Mouse (Mus musculus) embryonic facial prominence, embryonic 12.5 days (tissue): ENCODE measurements around the gene Dupd1. TPM values are rescaled to one million over a fixed set of nuclear protein-coding genes. Genes with fewer than 3 reads are reported as not detected.
"Not testable (repeated sequence)": the region's sequence is repeated elsewhere in the genome, so short reads cannot be mapped to it uniquely, and the experiment has no call there.

Experiments used
- ATAC-seq: fragments of 200-750 bp; cut with Nextera tagmentation; 2 replicates; pipeline ENCODE4 v1.8.0; 2017; ENCODE audit not compliant: insufficient number of reproducible peaks, insufficient read depth, low FRiP score, low TSS enrichment
- H3K27ac ChIP-seq: fragments of 300-500 bp; sonication (generic); 2 replicates; pipeline ENCODE4 v1.5.1; 2016; ENCODE audit warnings: mild to moderate bottlenecking
- H3K27me3 ChIP-seq: fragments of 300-500 bp; sonication (generic); 2 replicates; pipeline ENCODE4 v1.6.1; 2016; ENCODE audit warnings: mild to moderate bottlenecking, moderate library complexity
- H3K36me3 ChIP-seq: fragments of 300-500 bp; sonication (generic); 2 replicates; pipeline ENCODE4 v1.6.1; 2016; ENCODE audit warnings: mild to moderate bottlenecking
- H3K4me1 ChIP-seq: fragments of 300-500 bp; sonication (generic); 2 replicates; pipeline ENCODE4 v1.6.1; 2016
- H3K4me2 ChIP-seq: fragments of 300-500 bp; sonication (generic); replicated peaks from 2 replicates; pipeline ENCODE4 v1.6.1; 2016; ENCODE audit warnings: mild to moderate bottlenecking, moderate library complexity
- H3K4me3 ChIP-seq: fragments of 300-500 bp; sonication (generic); 2 replicates; pipeline ENCODE4 v1.5.1; 2016; ENCODE audit warnings: mild to moderate bottlenecking
- H3K9ac ChIP-seq: fragments of 300-500 bp; sonication (generic); 2 replicates; pipeline ENCODE4 v1.6.1; 2016; ENCODE audit warnings: mild to moderate bottlenecking, moderate library complexity
- H3K9me3 ChIP-seq: fragments of 300-500 bp; sonication (generic); 2 replicates; pipeline ENCODE4 v1.6.1; 2016; ENCODE audit warnings: mild to moderate bottlenecking, moderate library complexity
- WGBS: fragments of 180-500 bp; shearing (Covaris S2); methylation state at CpG from one replicate; pipeline ENCODE4 v1.1.7; 2016; 5-methylcytosine and 5-hydroxymethylcytosine counted together
- polyA plus RNA-seq: library from polyadenylated mRNA; unstranded; fragments of >200 nt; fragmentation: Nextera tagmentation; extraction: Ambion mirVana; gene quantifications from 2 replicates; pipeline ENCODE4 v1.2.1, GENCODE M21; 2016

Gene Dupd1
- polyA plus RNA-seq, 1 experiment from 2014 or later, result 0.47 TPM

GRCm38 (mm10) chr14:21686376-21687279 lies 27.7 kb downstream of the Dupd1 start:
- peak overlapping the region; percentile 44 for H3K9ac ChIP-seq
- H3K9me3 ChIP-seq, result no peaks in the 10 kb centered on the region
- no peaks in the 10 kb centered on the region for H3K36me3 ChIP-seq
- no peaks in the 10 kb centered on the region; the same call in 1 of the 2 replicates for H3K27me3 ChIP-seq
- no peak overlapping the region for H3K27ac ChIP-seq
- WGBS, result 12% methylated on average over 49 of the region's 49 CpGs
- peak overlapping the region; percentile 53 for H3K4me2 ChIP-seq
- H3K4me3 ChIP-seq, result peak overlapping the region; percentile 24
- peaks cover 27% of the 10 kb centered on the region for H3K4me1 ChIP-seq
- ATAC-seq, result 0 out of 2 replicates have a peak, but pooled peaks have one; percentile 11

DNA sequence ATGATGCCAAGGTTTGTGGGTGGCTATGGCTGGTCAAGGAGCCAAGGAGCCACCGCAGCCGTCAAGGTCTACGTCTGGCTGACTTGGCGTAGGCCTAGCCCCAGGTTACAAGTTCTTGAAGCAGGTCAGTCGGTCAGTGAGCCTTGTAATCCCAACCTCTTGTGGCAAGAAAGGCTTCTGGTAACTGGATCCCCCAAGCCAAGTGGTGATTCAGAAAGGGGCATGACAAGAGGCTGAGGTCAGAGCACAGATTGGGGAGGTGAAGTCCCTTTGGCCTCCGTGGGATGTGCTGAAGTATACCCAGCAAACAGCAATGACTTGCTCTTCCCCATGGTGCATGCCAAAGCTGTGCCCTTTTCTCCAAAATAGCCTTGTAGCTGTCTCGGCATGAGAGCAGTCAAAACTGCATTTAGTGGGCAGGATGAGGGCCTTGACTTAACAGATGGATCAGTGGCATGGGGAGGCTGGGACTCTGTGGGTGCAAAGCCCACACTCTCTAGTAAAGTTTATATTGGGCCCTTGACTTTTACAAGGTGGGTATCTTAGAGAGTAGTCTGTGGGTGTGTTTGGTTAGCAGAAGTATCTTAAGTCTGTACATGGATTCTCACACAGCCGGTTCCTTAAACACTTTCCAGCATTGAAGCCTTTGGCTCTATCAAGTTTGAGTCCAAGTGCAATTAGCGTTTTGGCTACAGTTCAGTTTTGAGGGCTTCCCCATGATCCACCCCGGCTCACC lies 28.8 kb downstream of the Dupd1 start:
- 78% methylated on average over 10 of the region's 10 CpGs for WGBS
- H3K27me3 ChIP-seq, result no peaks in the 10 kb centered on the region; the same call in 1 of the 2 replicates
- no peak for ATAC-seq

GRCm38 (mm10) chr14:21683834-21684233 lies 30.5 kb downstream of the Dupd1 start:
- WGBS, result 81% methylated on average over 4 of the region's 4 CpGs
- Histone ChIP-seq H3K4me3 (no peak overlapping the region), H3K9ac (no peak overlapping the region), H3K36me3 (no peaks in the 10 kb centered on the region), H3K9me3 (no peaks in the 10 kb centered on the region), H3K27ac (0 out of 2 replicates have a peak overlapping the region, but pooled peaks have one; percentile 41), H3K4me2 (no peak overlapping the region), H3K27me3 (no peaks in the 10 kb centered on the region; the same call in 1 of the 2 replicates), H3K4me1 (peaks cover 41% of the 10 kb centered on the region)
- ATAC-seq, result no peak

More for the DNA sequence above, 28.8 kb downstream of the Dupd1 start:
- no peak overlapping the region for H3K4me3 ChIP-seq
- no peaks in the 10 kb centered on the region for H3K9me3 ChIP-seq
- no peaks in the 10 kb centered on the region for H3K36me3 ChIP-seq
- H3K4me1 ChIP-seq, result peaks cover 27% of the 10 kb centered on the region
- no peak overlapping the region for H3K9ac ChIP-seq
- H3K4me2 ChIP-seq, result no peak overlapping the region; the same call in 1 of the 2 replicates
- 0 out of 2 replicates have a peak overlapping the region, but pooled peaks have one; percentile 17 for H3K27ac ChIP-seq

DNA sequence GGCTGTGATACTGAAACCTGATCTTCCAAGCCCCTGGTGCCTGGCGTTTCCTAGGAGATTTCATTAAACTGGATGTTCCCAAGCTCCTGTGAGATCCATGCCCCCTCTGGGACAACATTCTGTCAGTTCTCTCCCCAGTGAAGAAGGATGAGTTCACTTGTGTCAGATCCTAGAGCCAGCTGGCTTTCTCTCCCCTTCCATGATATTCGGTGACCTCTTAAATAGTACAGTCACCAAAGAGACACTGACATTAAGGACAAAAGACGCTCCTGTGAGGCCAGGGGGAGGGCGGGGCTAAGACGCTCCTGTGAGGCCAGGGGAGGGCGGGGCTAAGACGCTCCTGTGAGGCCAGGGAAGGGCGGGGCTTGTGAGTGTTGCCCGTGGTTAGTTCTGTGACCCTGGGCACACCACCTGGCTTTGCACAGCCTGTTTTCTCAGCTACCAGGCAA lies 31.7 kb downstream of the Dupd1 start:
- peak overlapping the region; percentile 74 for H3K27ac ChIP-seq
- H3K27me3 ChIP-seq, result no peaks in the 10 kb centered on the region; the same call in 1 of the 2 replicates
- 1% methylated on average over 9 of the region's 9 CpGs for WGBS
- no peaks in the 10 kb centered on the region for H3K36me3 ChIP-seq
- no peak overlapping the region for H3K4me3 ChIP-seq
- H3K9ac ChIP-seq, result 0 out of 2 replicates have a peak overlapping the region, but pooled peaks have one; percentile 19
- H3K4me2 ChIP-seq, result peak overlapping the region; percentile 38
- no peaks in the 10 kb centered on the region for H3K9me3 ChIP-seq
- peaks cover 52% of the 10 kb centered on the region for H3K4me1 ChIP-seq
- no peak for ATAC-seq

DNA sequence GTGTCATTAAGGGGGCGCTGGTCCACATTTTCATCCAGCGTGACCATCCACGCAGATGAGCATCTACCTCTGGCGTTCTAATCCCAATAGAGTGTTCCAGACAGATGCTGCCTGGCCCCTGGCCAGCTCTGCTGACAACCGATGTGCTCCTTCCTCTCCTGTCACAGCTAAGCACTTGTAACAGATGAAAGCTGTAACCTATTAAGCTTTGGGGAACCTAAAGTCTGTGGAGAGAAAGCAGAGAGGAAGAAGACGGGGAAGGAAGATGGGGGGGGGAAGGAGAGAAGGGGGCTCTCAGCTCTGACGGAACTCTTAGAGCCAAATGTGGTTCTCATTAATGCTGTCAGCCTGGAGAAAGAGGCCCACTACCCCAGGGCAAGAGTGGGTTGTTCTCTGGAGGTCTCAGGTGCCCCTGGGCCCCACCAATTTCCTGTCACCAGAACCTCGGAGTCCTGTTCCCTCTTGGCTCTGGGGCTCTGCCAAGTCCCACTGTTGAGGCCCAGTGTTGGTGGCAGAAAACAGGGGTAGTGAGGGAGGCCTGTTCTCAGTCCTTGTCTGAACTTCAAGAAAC lies 34.7 kb downstream of the Dupd1 start:
- WGBS, result 12% methylated on average over 8 of the region's 8 CpGs
- H3K27me3 ChIP-seq, result no peaks in the 10 kb centered on the region
- peaks cover 52% of the 10 kb centered on the region for H3K4me1 ChIP-seq
- H3K36me3 ChIP-seq, result no peaks in the 10 kb centered on the region
- no peak overlapping the region for H3K4me3 ChIP-seq
- no peak overlapping the region; the same call in 1 of the 2 replicates for H3K4me2 ChIP-seq
- peak; percentile 70 for ATAC-seq
- no peaks in the 10 kb centered on the region for H3K9me3 ChIP-seq
- H3K27ac ChIP-seq, result peak overlapping the region; percentile 94
- H3K9ac ChIP-seq, result no peak overlapping the region

- H3K36me3 ChIP-seq, result no peaks in the 10 kb centered on the region
- no peak overlapping the region for H3K9ac ChIP-seq
- peak overlapping the region; percentile 94 for H3K27ac ChIP-seq
- H3K9me3 ChIP-seq, result no peaks in the 10 kb centered on the region
- 36% methylated on average over 7 of the region's 7 CpGs for WGBS
- H3K27me3 ChIP-seq, result no peaks in the 10 kb centered on the region
- H3K4me2 ChIP-seq, result no peak overlapping the region
- no peak overlapping the region for H3K4me3 ChIP-seq
- H3K4me1 ChIP-seq, result peaks cover 50% of the 10 kb centered on the region
- ATAC-seq, result no peak
Observed at GRCm38 (mm10) chr14:21678509-21679285, 35.7 kb downstream of the Dupd1 start.

DNA sequence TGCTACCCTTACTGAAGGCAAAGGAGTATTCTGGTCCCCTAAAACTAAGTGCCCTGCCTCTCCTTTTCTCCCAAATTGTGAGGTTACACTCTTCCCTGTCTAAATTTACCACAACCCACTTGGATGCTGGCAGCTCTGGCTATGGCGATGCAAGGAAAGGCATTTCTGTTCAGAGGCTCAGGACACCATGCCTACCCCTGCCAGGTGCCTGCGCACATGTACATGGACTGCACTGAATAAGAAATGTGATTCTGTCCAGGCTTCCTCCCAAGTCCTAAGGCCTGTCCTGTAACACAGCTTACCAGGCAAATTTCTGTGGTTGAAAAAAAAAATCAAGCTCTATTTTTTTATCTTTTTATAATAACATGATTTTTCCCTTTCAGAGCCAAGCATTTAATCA lies 38.2 kb downstream of the Dupd1 start:
- Histone ChIP-seq H3K9ac (no peak overlapping the region), H3K9me3 (no peaks in the 10 kb centered on the region), H3K4me1 (peaks cover 38% of the 10 kb centered on the region), H3K4me2 (no peak overlapping the region), H3K36me3 (0 out of 2 replicates have a peak, but pooled peaks cover under 1% of the 10 kb centered on the region), H3K4me3 (no peak overlapping the region), H3K27me3 (no peaks in the 10 kb centered on the region), H3K27ac (peak overlapping the region; percentile 55; the same call in 1 of the 2 replicates)
- WGBS, result 70% methylated on average over 2 of the region's 2 CpGs
- ATAC-seq, result no peak

- H3K27ac ChIP-seq, result no peak overlapping the region
- WGBS, result 63% methylated on average over 5 of the region's 5 CpGs
- no peak overlapping the region for H3K4me3 ChIP-seq
- H3K4me1 ChIP-seq, result peaks cover 28% of the 10 kb centered on the region
- H3K9ac ChIP-seq, result no peak overlapping the region
- H3K9me3 ChIP-seq, result no peaks in the 10 kb centered on the region
- peaks cover 17% of the 10 kb centered on the region for H3K36me3 ChIP-seq
- no peak overlapping the region for H3K4me2 ChIP-seq
- ATAC-seq, result no peak
- no peaks in the 10 kb centered on the region for H3K27me3 ChIP-seq
Observed at GRCm38 (mm10) chr14:21674471-21674870, 39.9 kb downstream of the Dupd1 start.

GRCm38 (mm10) chr14:21673100-21673499 lies 41.3 kb downstream of the Dupd1 start:
- no peak overlapping the region for H3K9ac ChIP-seq

GRCm38 (mm10) chr14:21670422-21671006 lies 43.9 kb downstream of the Dupd1 start:
- H3K36me3 ChIP-seq, result peaks cover 48% of the 10 kb centered on the region
- not testable (repeated sequence) for ATAC-seq, H3K4me2 ChIP-seq

More at GRCm38 (mm10) chr14:21673100-21673499, 41.3 kb downstream of the Dupd1 start:
- Histone ChIP-seq H3K27me3 (no peaks in the 10 kb centered on the region), H3K4me2 (no peak overlapping the region), H3K36me3 (peaks cover 30% of the 10 kb centered on the region), H3K27ac (0 out of 2 replicates have a peak overlapping the region, but pooled peaks have one; percentile 23), H3K4me3 (no peak overlapping the region), H3K9me3 (no peaks in the 10 kb centered on the region), H3K4me1 (peaks cover 16% of the 10 kb centered on the region)
- no peak for ATAC-seq
- WGBS, result 57% methylated on average over 4 of the region's 4 CpGs

More at GRCm38 (mm10) chr14:21670422-21671006, 43.9 kb downstream of the Dupd1 start:
- not testable (repeated sequence) for H3K4me3 ChIP-seq, H3K4me1 ChIP-seq, H3K27me3 ChIP-seq, H3K9me3 ChIP-seq, H3K9ac ChIP-seq, H3K27ac ChIP-seq
- WGBS, result 90% methylated on average over 15 of the region's 15 CpGs
